Mouse (Mus musculus): ENCODE measurements around the gene Tnf. TPM values are rescaled to one million over a fixed set of nuclear protein-coding genes. Genes with fewer than 3 reads are reported as not detected.

The Tnf gene
- total and polyA plus RNA-seq, 3 experiments, result 18.8 to 25.2 (median 20.8) TPM

DNA sequence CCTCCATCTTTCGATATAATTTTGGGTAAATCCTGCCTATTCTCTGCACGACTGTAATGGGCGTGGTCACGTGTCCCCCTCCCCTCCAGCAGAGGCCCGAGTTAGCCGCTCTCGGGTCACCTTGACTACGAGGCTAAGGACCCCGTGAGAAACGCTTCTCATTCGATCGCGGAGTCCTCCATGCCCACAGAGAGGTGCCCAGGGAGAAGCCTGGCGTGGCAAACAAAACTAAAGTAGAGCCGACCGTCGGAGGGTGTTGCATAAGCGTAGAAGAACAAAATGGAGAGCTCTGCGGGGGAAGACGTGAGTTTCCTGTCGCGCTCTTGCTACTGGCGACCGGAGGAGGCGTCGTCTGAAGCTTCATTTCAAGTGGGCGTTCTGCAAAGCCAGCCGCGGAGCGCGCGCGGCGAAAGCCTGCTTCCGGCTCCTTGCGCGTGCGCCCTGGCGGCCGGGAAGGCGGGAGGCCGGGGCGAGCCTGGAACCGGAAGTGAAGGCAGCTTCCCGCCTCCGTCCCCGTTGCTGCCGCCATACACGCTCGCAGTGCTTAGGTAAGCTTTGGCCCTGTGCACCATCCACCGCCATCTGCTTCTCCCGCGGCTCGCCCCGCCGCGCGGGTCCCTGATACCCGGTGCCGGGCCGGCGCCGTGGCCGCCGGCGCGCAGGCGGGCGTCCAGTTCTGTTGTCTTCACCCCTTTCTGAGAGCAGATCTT is 39.7 kb upstream of the Tnf start, which contains the start of gene Ddx39b:
Ddx39b (plus strand) TSS at position 442 of the 710 bp plus-strand sequence.
- H3K27me3 ChIP-seq (replicated peaks), result peaks cover 3% of the 10 kb centered on the region
- in situ Hi-C loops (cut with MboI; ENCODE audit: low pct_ligation_motif_present, low pct_unique_long_range_greater_than_20kb, low sequenced_read_pairs), result no loop called here
- H3K27ac ChIP-seq (ENCODE audit: insufficient read depth, low read depth), result peak within 1 kb of the TSS; percentile 88
- peaks cover 48% of the 10 kb centered on the region for H3K79me2 ChIP-seq (replicated peaks; ENCODE audit: control insufficient read depth, extremely low read depth, insufficient read depth, poor library complexity, severe bottlenecking)
- dilution Hi-C loops (cut with MboI; ENCODE audit: extremely low pct_ligation_motif_present, extremely low pct_unique_long_range_greater_than_20kb, low sequenced_read_pairs), result no loop called here
- peak within 1 kb of the TSS; percentile 99 for H3K9ac ChIP-seq (ENCODE audit: insufficient read depth, low read depth)
- no peaks in the 10 kb centered on the region for H3K9me3 ChIP-seq (replicated peaks; ENCODE audit: low read length)
- peak within 1 kb of the TSS; percentile 77 for H3K4me2 ChIP-seq (ENCODE audit: insufficient read depth, low read depth, poor library complexity, severe bottlenecking)
- peaks cover 6 to 47% of the 10 kb centered on the region in 2 experiments for H3K4me1 ChIP-seq (ENCODE audit: control insufficient read depth in 1 of 2, insufficient read depth in 2 of 2)
- H3K36me3 ChIP-seq (replicated peaks in 1 of 2; ENCODE audit: control insufficient read depth in 1 of 2, insufficient read depth in 1 of 2, low read length in 1 of 2), result peaks cover 27 to 49% of the 10 kb centered on the region in 2 experiments
- peak; percentile 96 for DNase-seq (ENCODE audit: extremely low read depth)
- TF ChIP-seq GABPA (IDR thresholded peaks at IDR 0.05; ENCODE audit: insufficient replicate concordance, low read depth, low read length) (no peak), ZNF384 (IDR thresholded peaks at IDR 0.05; ENCODE audit: low read depth, low read length) (no peak), MEF2A (IDR thresholded peaks at IDR 0.05; ENCODE audit: borderline replicate concordance, low read depth, low read length) (no peak; the same call in 1 of the 2 replicates), E2F4 (IDR thresholded peaks at IDR 0.05; ENCODE audit: insufficient replicate concordance, low read depth, low read length) (no peak; the same call in 1 of the 2 replicates), UBTF (IDR thresholded peaks at IDR 0.05; ENCODE audit: low read depth, low read length) (no peak), SIN3A (IDR thresholded peaks at IDR 0.05; ENCODE audit: low read length) (peak; percentile 80), MAX (IDR thresholded peaks at IDR 0.05; ENCODE audit: low read length) (peak; percentile 100), MAZ (IDR thresholded peaks at IDR 0.05; ENCODE audit: low read depth, low read length) (peak; percentile 95), PAX5 (IDR thresholded peaks at IDR 0.05; ENCODE audit: low read length) (no peak), MAFK (IDR thresholded peaks at IDR 0.05; ENCODE audit: insufficient replicate concordance, low read length) (no peak), POLR2A (IDR thresholded peaks at IDR 0.05; ENCODE audit: low read depth, low read length) (peak; percentile 81), CHD2 (IDR thresholded peaks at IDR 0.05; ENCODE audit: low read length) (no peak), TBP (conservative IDR thresholded peaks at IDR 0.05; ENCODE audit: low read depth, low read length) (peak; percentile 86), NELFE (IDR thresholded peaks at IDR 0.05; ENCODE audit: low read depth, low read length) (peak; percentile 71), BHLHE40 (IDR thresholded peaks at IDR 0.05; ENCODE audit: low read depth, low read length) (peak; percentile 93), ZMIZ1 (IDR thresholded peaks at IDR 0.05; ENCODE audit: low read depth, low read length) (no peak; the same call in 1 of the 2 replicates), MYC (IDR thresholded peaks at IDR 0.05; ENCODE audit: low read depth, low read length) (peak; percentile 93), CHD1 (IDR thresholded peaks at IDR 0.05; ENCODE audit: low read depth, low read length) (peak; percentile 79; the same call in 1 of the 2 replicates), USF2 (conservative IDR thresholded peaks at IDR 0.05; ENCODE audit: low read depth, low read length) (peak; percentile 94), ETS1 (conservative IDR thresholded peaks at IDR 0.05; ENCODE audit: low read depth, low read length) (no peak), IRF4 (IDR thresholded peaks at IDR 0.05; ENCODE audit: low read depth, low read length) (no peak), TCF12 (IDR thresholded peaks at IDR 0.05; ENCODE audit: low read depth, low read length) (peak; percentile 89), JUN (IDR thresholded peaks at IDR 0.05; ENCODE audit: insufficient read depth, low read depth, low read length) (no peak), RAD21 (IDR thresholded peaks at IDR 0.05; ENCODE audit: low read depth, low read length) (no peak), POLR2AphosphoS2 (IDR thresholded peaks at IDR 0.05; ENCODE audit: low read depth, low read length) (no peak), KAT2A (IDR thresholded peaks at IDR 0.05; ENCODE audit: insufficient replicate concordance, low read length) (peak; percentile 97), ELF1 (IDR thresholded peaks at IDR 0.05; ENCODE audit: low read depth, low read length) (peak; percentile 98), RCOR1 (conservative IDR thresholded peaks at IDR 0.05; ENCODE audit: low read depth, low read length) (no peak), ZC3H11A (IDR thresholded peaks at IDR 0.05; ENCODE audit: low read depth, low read length) (no peak), HCFC1 (IDR thresholded peaks at IDR 0.05; ENCODE audit: low read depth, low read length) (peak; percentile 83), CTCF (conservative IDR thresholded peaks at IDR 0.05 in 1 of 2, IDR thresholded peaks at IDR 0.05 in 1 of 2; ENCODE audit: low read depth in 2 of 2, low read length in 2 of 2) (0 out of 4 replicates have a peak, but pooled peaks of 1 of the 2 experiments have one; percentile 17), JUND (conservative IDR thresholded peaks at IDR 0.05; ENCODE audit: low read depth, low read length) (no peak), NRF1 (IDR thresholded peaks at IDR 0.05; ENCODE audit: low read depth, low read length) (peak; percentile 91), SMC3 (IDR thresholded peaks at IDR 0.05; ENCODE audit: low read depth, low read length) (no peak), ZKSCAN1 (IDR thresholded peaks at IDR 0.05; ENCODE audit: borderline replicate concordance, low read depth, low read length) (no peak), MXI1 (IDR thresholded peaks at IDR 0.05; ENCODE audit: low read depth, low read length) (peak; percentile 96), EP300 (IDR thresholded peaks at IDR 0.05; ENCODE audit: low read length) (no peak), USF1 (IDR thresholded peaks at IDR 0.05; ENCODE audit: low read depth, low read length) (peak; percentile 95)
- H3K4me3 ChIP-seq (replicated peaks in 1 of 3; ENCODE audit: low read depth in 2 of 3, low read length in 2 of 3, poor library complexity in 1 of 3), result peak within 1 kb of the TSS; percentile 90 to 92 (median 92)

Measured in CH12.LX (cell line).